Mouse (Mus musculus) left cerebral cortex, adult 18-20 months (tissue): Measurements from ENCODE around the gene Crcp. TPM values are rescaled to one million over a fixed set of nuclear protein-coding genes. Genes with fewer than 3 reads are reported as not detected.

Experiments
- DNase-seq, 2 experiments: peaks; one replicate each; pipeline ENCODE4 v3.0.0; 2021 to 2022; ENCODE audit warnings: low spot score in 2 of 2, mixed read lengths in 1 of 2
- total RNA-seq, 2 experiments: library from RNA; stranded (reverse); gene quantifications; 2 replicates each; pipeline ENCODE4 v1.2.3; 2021

The Crcp gene
- total RNA-seq, 2 experiments from 2014 or later, result 30.4 to 32.7 TPM

- no peak for DNase-seq
These were observed 23.9 kb downstream of the Crcp start for GRCm38 (mm10) chr5:130052955-130053354.

- no peak for DNase-seq
These were observed 26.6 kb downstream of the Crcp start for GRCm38 (mm10) chr5:130055688-130056087.

GRCm38 (mm10) chr5:130056303-130056702, 27.2 kb downstream of the Crcp start:
- DNase-seq, result no peak

- DNase-seq, result no peak
These were observed 30.6 kb downstream of the Crcp start for GRCm38 (mm10) chr5:130059413-130060328.

- no peak for DNase-seq
These were observed 31.2 kb downstream of the Crcp start for GRCm38 (mm10) chr5:130060329-130060665.

- no peak for DNase-seq
These were observed 33.0 kb downstream of the Crcp start for GRCm38 (mm10) chr5:130062096-130062495.

- DNase-seq, result no peak
These were observed 34.7 kb downstream of the Crcp start for GRCm38 (mm10) chr5:130063760-130064159.

GRCm38 (mm10) chr5:130065579-130065978, 36.5 kb downstream of the Crcp start:
- DNase-seq, result no peak

- DNase-seq, result no peak
These were observed 38.8 kb downstream of the Crcp start for GRCm38 (mm10) chr5:130067841-130068264.

GRCm38 (mm10) chr5:130073026-130073425, 43.9 kb downstream of the Crcp start, which contains the start of gene Tpst1:
Gene Tpst1 (plus strand): TSS chr5:130073326.
- no peak for DNase-seq

GRCm38 (mm10) chr5:130074491-130074890, 45.4 kb downstream of the Crcp start:
- no peak for DNase-seq

GRCm38 (mm10) chr5:130076396-130076795, 47.3 kb downstream of the Crcp start:
- no peak for DNase-seq

GRCm38 (mm10) chr5:130078096-130078833, 49.2 kb downstream of the Crcp start:
- DNase-seq, result no peak

GRCm38 (mm10) chr5:130078834-130079156, 49.7 kb downstream of the Crcp start:
- no peak for DNase-seq

GRCm38 (mm10) chr5:130079202-130080050, 50.3 kb downstream of the Crcp start:
- DNase-seq, result peak; percentile 95

GRCm38 (mm10) chr5:130080051-130080681, 51.1 kb downstream of the Crcp start:
- DNase-seq, result no peak

GRCm38 (mm10) chr5:130081181-130081881, 52.2 kb downstream of the Crcp start:
- no peak for DNase-seq

GRCm38 (mm10) chr5:130082431-130082830, 53.3 kb downstream of the Crcp start:
- DNase-seq, result no peak

- no peak for DNase-seq
These were observed 55.2 kb downstream of the Crcp start for GRCm38 (mm10) chr5:130084271-130084670.

- peak in 1 of 2 experiments; percentile 37 for DNase-seq
These were observed 58.9 kb downstream of the Crcp start for GRCm38 (mm10) chr5:130088008-130088407.
